Mouse (Mus musculus) neural tube, embryonic 10.5 days (tissue): Measurements from ENCODE around the gene Cdkl5.

ENCODE experiments used
- DNase-seq: peaks from one replicate; pipeline ENCODE4 v3.0.0-alpha.2; 2017; ENCODE audit warnings: low spot score; ENCODE audit errors: extremely low spot score

Cdkl5 gene

DNA sequence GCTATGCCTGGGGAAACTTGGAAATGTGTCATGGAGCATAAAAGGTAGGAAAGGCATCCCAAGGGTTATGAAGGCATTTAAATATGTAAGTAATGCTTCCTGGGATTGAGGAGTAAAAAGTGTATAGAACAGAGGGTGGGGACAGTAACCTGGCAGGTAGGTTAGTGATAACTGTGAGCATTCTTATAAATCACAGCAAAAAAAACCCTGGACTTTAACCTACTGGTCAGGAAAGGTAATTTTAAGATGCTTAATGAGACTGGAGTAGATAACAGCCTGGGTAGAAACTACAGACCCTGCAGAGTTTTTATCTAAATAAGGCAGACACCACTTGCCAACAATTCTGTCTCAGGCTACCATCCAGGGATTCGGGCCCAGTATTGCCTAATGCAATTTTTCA, 245.9 kb downstream of the Cdkl5 start:
- no peak for DNase-seq

GRCm38 (mm10) chrX:160745399-160745798, 249.1 kb downstream of the Cdkl5 start:
- DNase-seq: no peak

DNA sequence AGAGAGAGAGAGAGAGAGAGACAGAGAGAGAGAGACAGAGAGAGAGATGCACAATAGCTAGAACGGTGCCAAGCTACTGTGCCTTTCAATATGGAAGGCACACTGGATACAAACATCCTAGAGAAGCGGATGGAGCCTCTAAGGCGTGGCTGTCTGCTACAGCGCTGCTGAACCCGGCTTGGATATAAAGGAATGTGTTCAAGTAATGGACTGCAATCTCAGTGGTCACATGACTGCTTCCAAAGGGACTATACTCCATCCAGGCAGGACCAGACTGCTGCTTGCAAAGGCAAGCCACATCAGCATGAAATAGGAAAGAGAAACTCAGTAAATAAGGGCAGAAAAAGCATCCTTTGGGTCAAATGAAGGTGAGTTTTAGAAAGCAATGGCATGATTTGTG, 258.9 kb downstream of the Cdkl5 start, which contains the start of gene Ppef1:
Gene Ppef1 (minus strand): TSS at position 116 of the 400 bp plus-strand sequence.
- DNase-seq: no peak
